In the genomic region with DNA sequence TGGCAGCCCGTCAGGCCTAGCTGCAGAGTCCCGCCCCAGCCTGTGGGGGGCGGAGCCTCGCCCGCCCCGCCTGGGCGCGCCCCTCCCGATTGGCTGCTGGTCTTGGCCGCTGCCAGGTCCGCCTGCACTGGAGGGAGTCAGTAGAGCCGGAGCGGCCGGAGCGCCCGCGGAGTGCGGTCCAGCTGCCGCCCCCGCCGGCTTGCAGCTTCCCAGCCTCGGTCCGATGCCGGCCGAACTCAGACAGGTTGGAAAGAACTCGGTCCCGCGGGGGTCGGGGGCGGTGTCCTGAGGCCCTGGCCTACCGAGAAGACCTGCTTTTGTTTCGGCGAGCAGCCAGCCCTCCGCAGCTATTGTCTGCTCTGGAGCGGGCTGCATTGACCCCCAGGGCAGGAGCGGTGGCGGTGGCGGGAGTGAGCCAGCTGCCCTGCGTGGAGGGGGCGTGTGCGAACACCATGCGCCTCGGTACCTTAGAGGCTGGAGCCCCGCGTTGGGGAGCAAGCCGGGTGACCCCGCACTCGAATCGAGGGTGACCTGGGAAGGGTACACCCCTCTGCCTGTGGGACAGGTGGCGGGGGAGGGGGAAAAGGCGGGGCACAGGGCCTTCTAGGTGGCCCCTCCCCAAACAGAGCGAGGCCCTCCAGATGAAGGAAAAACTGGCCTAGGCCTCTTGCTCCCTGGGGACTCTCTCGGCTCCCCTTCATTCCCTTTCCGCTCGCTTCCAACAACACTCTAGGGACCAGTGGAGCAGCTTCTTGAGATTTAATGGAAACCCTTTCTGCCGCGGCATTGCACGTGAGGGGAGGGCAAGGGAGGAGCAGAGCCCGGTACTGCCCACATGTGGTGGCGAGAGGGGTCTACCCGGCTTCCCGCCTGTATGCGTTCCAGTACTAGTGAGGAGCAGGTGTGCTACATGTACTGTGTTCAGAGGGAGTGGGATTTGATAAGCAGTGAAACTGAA, we compare ENCODE assay signal across 8 mouse cellular contexts. TPM values are rescaled to one million over a fixed set of nuclear protein-coding genes. Genes with fewer than 3 reads are reported as not detected.
A peak's percentile ranks its signal among the peaks of the same experiment; 100 is the strongest.
DNase-seq lines count a peak whose midpoint lies in the region.

No protein-coding gene starts in this region.

- intact Hi-C loops in left cerebral cortex, postnatal 36 days (cut with DNase I): loop anchor here (5.0 kb wide), 1 partner anchor 45 kb away; the partner anchor contains the start of genes Arvcf and Tango2

- peak; percentile 93 for DNase-seq in ZHBTc4 (ENCODE audit: low read depth, low spot score)
- peak; percentile 64 to 72 for DNase-seq in cerebellum, postnatal 4 days (ENCODE audit: low spot score in 2 of 2)
- peak; percentile 85 for DNase-seq in gastrocnemius, postnatal 10 days
- DNase-seq in hindlimb bud, embryonic 11.5 days (ENCODE audit: extremely low spot score, low read depth, low spot score): peak; percentile 50
- peak; percentile 65 to 75 for DNase-seq in left cerebral cortex, postnatal 36 days (ENCODE audit: low spot score in 2 of 2)
- DNase-seq in mesoderm, embryonic 11.5 days (ENCODE audit: low read depth, low spot score): peak; percentile 89
- peak; percentile 66 for DNase-seq in right cerebral cortex, postnatal 4 days
- peak; percentile 89 for DNase-seq in yolk sac, embryonic 10.5 days (ENCODE audit: low spot score)

RNA-seq across cellular contexts. Expression of gene Txnrd2, which starts 33.4 kb away (rescaled TPM):
- 10 to 100 TPM; 12.9 to 13.6 TPM for total RNA-seq in gastrocnemius, postnatal 10 days (2021)
- total RNA-seq in left cerebral cortex, postnatal 36 days (2021): 10 to 100 TPM; 21.7 TPM

RNA-seq across cellular contexts. Expression of gene Comt, which starts 33.9 kb away (rescaled TPM):
- total RNA-seq in gastrocnemius, postnatal 10 days (2021): 10 to 100 TPM; 44.1 to 47.3 TPM
- 100 to 1,000 TPM in 1 of 2 experiments, 10 to 100 TPM in 1; 89.1 to 100 TPM for total RNA-seq in left cerebral cortex, postnatal 36 days (2021)

RNA-seq across cellular contexts. Expression of gene Arvcf, which starts 44.8 kb away (rescaled TPM):
- 10 to 100 TPM; 16.4 to 27.9 TPM for total RNA-seq in gastrocnemius, postnatal 10 days (2021)
- 10 to 100 TPM; 36.6 to 48.0 TPM for total RNA-seq in left cerebral cortex, postnatal 36 days (2021)

RNA-seq across cellular contexts. Expression of gene Tango2, which starts 44.8 kb away (rescaled TPM):
- 10 to 100 TPM; 11.9 to 12.6 TPM for total RNA-seq in gastrocnemius, postnatal 10 days (2021)
- total RNA-seq in left cerebral cortex, postnatal 36 days (2021): 100 to 1,000 TPM; 158 to 165 TPM

Comparison
In these comparisons a context has a peak if more than half of its experiments do, and no peak if none do; other contexts are left out.
1. Peak in every context shown above with its lines: DNase-seq.